Mouse (Mus musculus) urinary bladder, adult 18-20 months (tissue): ENCODE data around the gene Cmtm4.

Experiments used
- DNase-seq, 2 experiments: peaks; one replicate each; pipeline ENCODE4 v3.0.0; 2022; ENCODE audit warnings: low spot score in 2 of 2, mixed read lengths in 2 of 2

Cmtm4 gene

GRCm38 (mm10) chr8:104411468-104411867, 15.9 kb upstream of the Cmtm4 start:
- no peak for DNase-seq

GRCm38 (mm10) chr8:104410628-104411273, 15.1 kb upstream of the Cmtm4 start:
- no peak for DNase-seq

- DNase-seq, result no peak
These were observed 12.9 kb upstream of the Cmtm4 start for GRCm38 (mm10) chr8:104408328-104409110.

GRCm38 (mm10) chr8:104406340-104407128, 10.9 kb upstream of the Cmtm4 start:
- no peak for DNase-seq

- no peak for DNase-seq
These were observed 10.0 kb upstream of the Cmtm4 start for GRCm38 (mm10) chr8:104405430-104406187.

GRCm38 (mm10) chr8:104403596-104403995, 8.0 kb upstream of the Cmtm4 start:
- no peak for DNase-seq

GRCm38 (mm10) chr8:104394801-104395702, 555 bp downstream of the Cmtm4 start:
- peak in 1 of 2 experiments; percentile 64 for DNase-seq

GRCm38 (mm10) chr8:104393767-104394166, 1.8 kb downstream of the Cmtm4 start:
- no peak for DNase-seq

- DNase-seq, result no peak
These were observed 2.5 kb downstream of the Cmtm4 start for GRCm38 (mm10) chr8:104393139-104393538.

GRCm38 (mm10) chr8:104390245-104390644, 5.4 kb downstream of the Cmtm4 start:
- no peak for DNase-seq

GRCm38 (mm10) chr8:104387980-104388379, 7.6 kb downstream of the Cmtm4 start:
- no peak for DNase-seq

- DNase-seq, result no peak
These were observed 8.1 kb downstream of the Cmtm4 start for GRCm38 (mm10) chr8:104387501-104387900.

- no peak for DNase-seq
These were observed 8.9 kb downstream of the Cmtm4 start for GRCm38 (mm10) chr8:104386693-104387092.

GRCm38 (mm10) chr8:104383977-104384376, 11.6 kb downstream of the Cmtm4 start:
- DNase-seq, result peak in 1 of 2 experiments; percentile 70

GRCm38 (mm10) chr8:104383296-104383695, 12.3 kb downstream of the Cmtm4 start:
- DNase-seq, result no peak

GRCm38 (mm10) chr8:104380961-104381411, 14.6 kb downstream of the Cmtm4 start:
- no peak for DNase-seq

GRCm38 (mm10) chr8:104380269-104380668, 15.3 kb downstream of the Cmtm4 start:
- DNase-seq, result no peak

GRCm38 (mm10) chr8:104379301-104379836, 16.2 kb downstream of the Cmtm4 start:
- no peak for DNase-seq

- DNase-seq, result no peak
These were observed 18.9 kb downstream of the Cmtm4 start for GRCm38 (mm10) chr8:104376669-104377068.

GRCm38 (mm10) chr8:104375959-104376358, 19.6 kb downstream of the Cmtm4 start:
- DNase-seq, result no peak
